Mouse (Mus musculus) kidney, adult 2 months (tissue): Measurements from ENCODE around the gene Pitpna.

Source experiments
- CTCF ChIP-seq: fragments of 200-500 bp; conservative IDR thresholded peaks from 2 replicates; pipeline ENCODE4 v1.5.1; 2011; ENCODE audit warnings: low read depth, mild to moderate bottlenecking, control low read depth, low read length, moderate library complexity, mixed read lengths; ENCODE audit not compliant: insufficient read depth, insufficient read length
- POLR2A ChIP-seq: fragments of 200-500 bp; IDR thresholded peaks from one replicate; pipeline ENCODE4 v1.6.1; 2011; ENCODE audit warnings: low read depth, low read length, control low read depth

DNA sequence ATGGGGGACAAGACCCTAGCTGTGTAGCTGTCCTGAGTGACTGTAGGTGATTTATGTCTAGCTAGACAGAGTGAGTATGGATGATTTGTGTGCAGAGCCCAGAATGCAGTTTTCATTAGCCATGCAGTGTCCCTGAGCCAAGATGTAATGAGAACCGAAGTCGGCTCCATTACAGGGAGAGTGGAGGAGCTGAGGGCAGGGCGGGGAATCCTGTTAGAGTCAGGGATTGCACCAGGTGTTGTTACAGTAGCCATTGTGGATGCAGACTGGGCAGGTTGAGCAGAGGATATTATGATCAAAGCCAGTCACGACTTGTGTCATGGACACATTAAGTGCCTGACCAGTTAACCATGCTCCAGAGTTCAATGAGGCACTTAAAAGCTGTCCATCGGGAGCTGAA, 55.4 kb downstream of the Pitpna start:
- TF ChIP-seq CTCF (no peak), POLR2A (no peak)
